31 mouse cellular contexts compared by ENCODE assay signal in the genomic region with DNA sequence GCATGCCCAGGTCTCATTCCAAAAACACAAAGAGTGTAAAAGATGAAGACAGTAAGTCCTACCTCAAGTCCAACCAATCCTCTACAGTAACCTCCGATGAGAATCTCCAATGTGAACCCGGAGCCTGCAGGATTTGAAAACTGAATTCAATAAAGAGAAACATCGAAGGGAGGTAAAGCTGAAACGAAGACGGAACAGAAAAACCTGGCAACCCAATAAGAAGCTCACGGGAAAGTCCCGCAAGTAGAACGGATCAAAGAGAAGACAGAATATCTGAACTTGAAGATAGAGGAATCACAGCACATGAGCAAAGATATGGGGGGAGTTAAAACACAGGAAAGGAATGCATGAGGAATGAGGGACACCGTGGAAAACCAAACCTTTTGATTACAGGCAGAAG.
"Had no signal": no experiment of that assay in that cellular context is flagged by ENCODE, and none has a peak within 500 bp of the region (broad histone marks: within the 10 kb centered on the region; RNA-seq: fewer than 3 reads in every experiment).

No protein-coding gene starts in this region.

- H3K4me3 ChIP-seq: heart, embryonic 10.5 days; heart, embryonic 12.5 days; heart, embryonic 13.5 days; heart, embryonic 15.5 days; hindbrain, embryonic 10.5 days; hindbrain, embryonic 12.5 days; hindbrain, embryonic 13.5 days; hindbrain, embryonic 15.5 days; intestine, embryonic 15.5 days; kidney, embryonic 15.5 days; layer of hippocampus, adult 2 months had no signal

- H3K36me3 ChIP-seq: heart, embryonic 10.5 days; heart, embryonic 12.5 days; heart, embryonic 13.5 days; heart, embryonic 15.5 days; hindbrain, embryonic 10.5 days; hindbrain, embryonic 12.5 days; hindbrain, embryonic 13.5 days; hindbrain, embryonic 15.5 days; intestine, embryonic 15.5 days; kidney, embryonic 15.5 days had no signal

- H3K27me3 ChIP-seq: heart, embryonic 12.5 days; heart, embryonic 13.5 days; heart, embryonic 15.5 days; hindbrain, embryonic 12.5 days; hindbrain, embryonic 13.5 days; hindbrain, embryonic 15.5 days; intestine, embryonic 15.5 days; kidney, embryonic 15.5 days had no signal

- H3K4me1 ChIP-seq: heart, embryonic 10.5 days; heart, embryonic 12.5 days; heart, embryonic 13.5 days; heart, embryonic 15.5 days; hindbrain, embryonic 10.5 days; hindbrain, embryonic 12.5 days; hindbrain, embryonic 13.5 days; hindbrain, embryonic 15.5 days; intestine, embryonic 15.5 days had no signal

- H3K4me2 ChIP-seq: heart, embryonic 11.5 days; heart, embryonic 12.5 days; heart, embryonic 13.5 days; heart, embryonic 15.5 days; hindbrain, embryonic 12.5 days; hindbrain, embryonic 13.5 days; hindbrain, embryonic 14.5 days; hindbrain, embryonic 15.5 days; intestine, embryonic 15.5 days; kidney, embryonic 15.5 days had no signal

- H3K27ac ChIP-seq: heart, embryonic 10.5 days; heart, embryonic 13.5 days; heart, embryonic 15.5 days; hindbrain, embryonic 10.5 days; hindbrain, embryonic 12.5 days; hindbrain, embryonic 13.5 days; hindbrain, embryonic 14.5 days; hindbrain, embryonic 15.5 days; hindbrain, postnatal 0 days; intestine, embryonic 15.5 days; kidney, embryonic 15.5 days; kidney, postnatal 0 days; layer of hippocampus, adult 2 months had no signal

- H3K9ac ChIP-seq: heart, embryonic 12.5 days; heart, embryonic 13.5 days; heart, embryonic 15.5 days; hindbrain, embryonic 12.5 days; hindbrain, embryonic 13.5 days; hindbrain, embryonic 14.5 days; hindbrain, embryonic 15.5 days; intestine, embryonic 15.5 days; kidney, embryonic 15.5 days had no signal

- DNase-seq: heart, postnatal 10 days; heart, postnatal 14 days; heart, postnatal 36 days; heart, postnatal 4 days; kidney, adult 11 months; kidney, adult 18-20 months; kidney, adult 2 months; kidney, adult 8-10 months; kidney, adult 9 months; kidney, postnatal 10 days; kidney, postnatal 14 days; kidney, postnatal 25 days; kidney, postnatal 36 days; kidney, postnatal 4 days; layer of hippocampus, adult 9-11 months; layer of hippocampus, postnatal 36 days had no signal

- H3K9me3 ChIP-seq: heart, embryonic 10.5 days; heart, embryonic 13.5 days; heart, embryonic 15.5 days; hindbrain, embryonic 10.5 days; hindbrain, embryonic 12.5 days; hindbrain, embryonic 13.5 days; hindbrain, embryonic 15.5 days; intestine, embryonic 15.5 days; kidney, embryonic 15.5 days had no signal
